In the genomic region with DNA sequence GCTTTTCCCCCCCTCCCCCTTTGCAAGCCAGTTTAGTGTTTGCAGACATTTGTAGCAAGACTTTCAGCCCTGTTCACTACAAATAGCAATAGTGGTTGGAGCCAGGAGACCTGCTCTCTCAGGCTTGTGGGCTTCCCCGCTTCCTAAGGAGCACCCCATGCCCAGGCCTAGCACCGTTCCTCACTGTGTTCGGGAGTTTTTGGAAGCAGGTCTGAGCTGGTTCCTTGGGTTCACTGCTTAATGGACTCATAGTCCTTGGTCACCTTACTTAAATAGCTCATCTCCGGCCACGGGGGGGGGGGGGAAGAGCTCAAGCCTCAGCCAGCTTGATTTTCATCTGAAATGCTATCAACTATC, we compare ENCODE assay signal across 9 mouse cellular contexts. TPM values are rescaled to one million over a fixed set of nuclear protein-coding genes. Genes with fewer than 3 reads are reported as not detected.
A peak's percentile ranks its signal among the peaks of the same experiment; 100 is the strongest.
DNase-seq lines count a peak whose midpoint lies in the region; ATAC-seq and TF ChIP-seq lines count a peak whose summit lies in the region.
"Had no signal": no experiment of that assay in that cellular context is flagged by ENCODE, and none has a peak within 500 bp of the region (broad histone marks: within the 10 kb centered on the region; RNA-seq: fewer than 3 reads in every experiment).

No protein-coding gene starts in this region.

- H3K9me3 ChIP-seq in kidney, postnatal 0 days (replicated peaks; ENCODE audit: low read length): no peaks in the 10 kb centered on the region
- H3K9me3 ChIP-seq in MEL (replicated peaks; ENCODE audit: insufficient read depth, low read length): no peaks in the 10 kb centered on the region
- H3K9me3 ChIP-seq in hindbrain, embryonic 14.5 days (ENCODE audit: control insufficient read depth, low read length): no peaks in the 10 kb centered on the region
- H3K9me3 ChIP-seq: limb, embryonic 13.5 days had no signal

- intact Hi-C loops in heart, adult 2 months (cut with DNase I): no loop called here

- no peaks in the 10 kb centered on the region for H3K27me3 ChIP-seq in heart, adult 2 months (ENCODE audit: control insufficient read depth, insufficient read depth, low read length)
- no peaks in the 10 kb centered on the region for H3K27me3 ChIP-seq in kidney, postnatal 0 days (ENCODE audit: insufficient read depth, low read length)
- no peaks in the 10 kb centered on the region for H3K27me3 ChIP-seq in MEL (ENCODE audit: control insufficient read depth in 1 of 2, insufficient read depth in 2 of 2, low read length in 2 of 2)
- no peaks in the 10 kb centered on the region for H3K27me3 ChIP-seq in hindbrain, embryonic 14.5 days (ENCODE audit: control insufficient read depth, insufficient read depth, low read length)
- H3K27me3 ChIP-seq: limb, embryonic 13.5 days had no signal

- WGBS in heart, adult 2 months: 56% methylated on average over 5 of the region's 5 CpGs
- 53% methylated on average over 5 of the region's 5 CpGs for WGBS in kidney, postnatal 0 days
- WGBS in hindbrain, embryonic 14.5 days: 86% methylated on average over 5 of the region's 5 CpGs

- no peak overlapping the region for H3K9ac ChIP-seq in heart, adult 2 months (ENCODE audit: low read depth, low read length)
- no peak overlapping the region; the same call in 1 of the 2 replicates for H3K9ac ChIP-seq in kidney, postnatal 0 days (ENCODE audit: low read depth, low read length)
- no peak overlapping the region for H3K9ac ChIP-seq in MEL (ENCODE audit: control insufficient read depth, low read depth, low read length, poor library complexity, severe bottlenecking)
- no peak overlapping the region; the same call in 1 of the 2 replicates for H3K9ac ChIP-seq in hindbrain, embryonic 14.5 days
- H3K9ac ChIP-seq: limb, embryonic 13.5 days had no signal

- no peak overlapping the region for H3K4me3 ChIP-seq in heart, adult 2 months
- H3K4me3 ChIP-seq in kidney, postnatal 0 days (replicated peaks; ENCODE audit: low read depth, low read length): no peak overlapping the region
- H3K4me3 ChIP-seq in MEL (ENCODE audit: control insufficient read depth in 1 of 2, insufficient read depth in 1 of 2, low read depth in 2 of 2, low read length in 2 of 2): no peak overlapping the region
- no peak overlapping the region for H3K4me3 ChIP-seq in hindbrain, embryonic 14.5 days (replicated peaks; ENCODE audit: low read length)
- H3K4me3 ChIP-seq: limb, embryonic 13.5 days had no signal

- no peak overlapping the region for H3K4me2 ChIP-seq in kidney, postnatal 0 days (ENCODE audit: low read length)
- no peak overlapping the region for H3K4me2 ChIP-seq in hindbrain, embryonic 14.5 days (replicated peaks)
- H3K4me2 ChIP-seq: limb, embryonic 13.5 days had no signal

- no peak for TF ChIP-seq CTCF in heart, adult 2 months (IDR thresholded peaks at IDR 0.05)
- no peak for TF ChIP-seq CTCF in kidney, postnatal 0 days (IDR thresholded peaks at IDR 0.05; ENCODE audit: low read depth)
- TF ChIP-seq CTCF in MEL (IDR thresholded peaks at IDR 0.05 in 2 of 3, conservative IDR thresholded peaks at IDR 0.05 in 1 of 3; ENCODE audit: control insufficient read depth in 1 of 3, insufficient read depth in 1 of 3, low read depth in 2 of 3, low read length in 3 of 3, poor library complexity in 1 of 3, severe bottlenecking in 1 of 3): no peak

- H3K4me1 ChIP-seq in heart, adult 2 months (ENCODE audit: control insufficient read depth, insufficient read depth, low read length): peaks cover 16% of the 10 kb centered on the region
- H3K4me1 ChIP-seq in kidney, postnatal 0 days (replicated peaks; ENCODE audit: insufficient read depth, low read length): peaks cover 12% of the 10 kb centered on the region; the same call in 1 of the 2 replicates
- H3K4me1 ChIP-seq in MEL (ENCODE audit: control insufficient read depth in 1 of 2, insufficient read depth in 2 of 2, low read length in 2 of 2): peaks cover 40 to 57% of the 10 kb centered on the region in 2 experiments
- no peaks in the 10 kb centered on the region for H3K4me1 ChIP-seq in hindbrain, embryonic 14.5 days (replicated peaks; ENCODE audit: control insufficient read depth, insufficient read depth, low read length)

- no peak for DNase-seq in heart, adult 2 months
- DNase-seq in heart, adult 11 months: no peak
- DNase-seq in kidney, postnatal 0 days (ENCODE audit: low spot score): no peak
- DNase-seq in kidney, adult 9 months: no peak
- DNase-seq in MEL (ENCODE audit: low read depth, low spot score): no peak
- DNase-seq in hindbrain, embryonic 14.5 days (ENCODE audit: low spot score): no peak
- DNase-seq in right cerebral cortex, adult 2 months (ENCODE audit: low spot score in 2 of 2): no peak
- DNase-seq in embryo, embryonic 10.5 days (ENCODE audit: low spot score): no peak

- no peak for TF ChIP-seq POLR2A in heart, adult 2 months (IDR thresholded peaks at IDR 0.05; ENCODE audit: insufficient read depth, low read depth, low read length)
- no peak for TF ChIP-seq POLR2A in MEL (IDR thresholded peaks at IDR 0.05; ENCODE audit: control insufficient read depth in 1 of 2, insufficient read depth in 1 of 2, low read depth in 1 of 2, low read length in 2 of 2, poor library complexity in 1 of 2)

- peaks cover 8% of the 10 kb centered on the region for H3K36me3 ChIP-seq in heart, adult 2 months (ENCODE audit: control insufficient read depth, insufficient read depth, low read length)
- peaks cover 30% of the 10 kb centered on the region for H3K36me3 ChIP-seq in kidney, postnatal 0 days (ENCODE audit: insufficient read depth, low read length)
- peaks cover 0 to 54% of the 10 kb centered on the region in 2 experiments; a peak in 2 of 4 replicates for H3K36me3 ChIP-seq in MEL (ENCODE audit: control insufficient read depth in 1 of 2, insufficient read depth in 2 of 2, low read length in 2 of 2)
- peaks cover 44% of the 10 kb centered on the region for H3K36me3 ChIP-seq in hindbrain, embryonic 14.5 days (replicated peaks; ENCODE audit: control insufficient read depth, insufficient read depth)

- TF ChIP-seq EP300 in heart, adult 2 months (IDR thresholded peaks at IDR 0.05; ENCODE audit: insufficient read depth, low read depth, low read length): no peak
- TF ChIP-seq EP300 in MEL (IDR thresholded peaks at IDR 0.05; ENCODE audit: low read depth in 1 of 2, low read length in 2 of 2): no peak

- peak overlapping the region; percentile 58 for H3K27ac ChIP-seq in heart, adult 2 months
- peak overlapping the region; percentile 19 for H3K27ac ChIP-seq in kidney, postnatal 0 days
- peak overlapping the region; percentile 92 for H3K27ac ChIP-seq in MEL (ENCODE audit: control insufficient read depth, low read depth, low read length)
- H3K27ac ChIP-seq in hindbrain, embryonic 14.5 days: peak overlapping the region; percentile 57
- H3K27ac ChIP-seq: limb, embryonic 13.5 days had no signal

- ATAC-seq in kidney, postnatal 0 days (replicated peaks; ENCODE audit: low FRiP score, low read depth): 0 out of 2 replicates have a peak, but pooled peaks have one; percentile 29
- no peak for ATAC-seq in hindbrain, embryonic 14.5 days (ENCODE audit: low FRiP score)

- TF ChIP-seq RAD21 in MEL (IDR thresholded peaks at IDR 0.05; ENCODE audit: low read depth, low read length): no peak

- no peaks in the 10 kb centered on the region for H3K79me2 ChIP-seq in heart, adult 2 months (replicated peaks; ENCODE audit: control insufficient read depth, insufficient read depth, low read length)
- H3K79me2 ChIP-seq in MEL (ENCODE audit: control insufficient read depth, insufficient read depth, low read length, poor library complexity): no peaks in the 10 kb centered on the region

TF ChIP-seq in MEL, 35 proteins besides CTCF, POLR2A, EP300 and RAD21:
- TF ChIP-seq MAX (IDR thresholded peaks at IDR 0.05; ENCODE audit: low read length): no peak
- no peak for TF ChIP-seq ZC3H11A (IDR thresholded peaks at IDR 0.05; ENCODE audit: low read depth, low read length)
- TF ChIP-seq MEF2A (IDR thresholded peaks at IDR 0.05; ENCODE audit: extremely low read depth, insufficient replicate concordance, low read depth, low read length, poor library complexity, severe bottlenecking): no peak
- no peak for TF ChIP-seq HCFC1 (IDR thresholded peaks at IDR 0.05; ENCODE audit: low read depth, low read length)
- no peak for TF ChIP-seq RCOR1 (IDR thresholded peaks at IDR 0.05; ENCODE audit: low read depth, low read length)
- no peak for TF ChIP-seq NRF1 (IDR thresholded peaks at IDR 0.05; ENCODE audit: insufficient read depth, low read depth, low read length, poor library complexity, severe bottlenecking)
- TF ChIP-seq JUND (IDR thresholded peaks at IDR 0.05; ENCODE audit: low read depth, low read length): no peak
- no peak for TF ChIP-seq MAFK (IDR thresholded peaks at IDR 0.05; ENCODE audit: borderline replicate concordance, low read depth, low read length)
- no peak for TF ChIP-seq BHLHE40 (IDR thresholded peaks at IDR 0.05; ENCODE audit: borderline replicate concordance, low read depth, low read length)
- no peak for TF ChIP-seq ELF1 (IDR thresholded peaks at IDR 0.05; ENCODE audit: low read depth, low read length)
- no peak for TF ChIP-seq SMC3 (IDR thresholded peaks at IDR 0.05; ENCODE audit: low read depth, low read length)
- TF ChIP-seq GATA1 (IDR thresholded peaks at IDR 0.05; ENCODE audit: low read depth, low read length): no peak
- no peak for TF ChIP-seq TBP (IDR thresholded peaks at IDR 0.05; ENCODE audit: low read depth, low read length)
- no peak for TF ChIP-seq NELFE (IDR thresholded peaks at IDR 0.05; ENCODE audit: low read depth, low read length)
- TF ChIP-seq KAT2A (conservative IDR thresholded peaks at IDR 0.05; ENCODE audit: low read depth, low read length): no peak
- TF ChIP-seq POLR2AphosphoS5 (IDR thresholded peaks at IDR 0.05; ENCODE audit: borderline replicate concordance, low read depth, low read length): no peak
- TF ChIP-seq SIN3A (IDR thresholded peaks at IDR 0.05; ENCODE audit: low read length): no peak

RNA-seq across cellular contexts. Expression of gene Adora2a, which starts 12.7 kb away (rescaled TPM):
- total RNA-seq in heart, adult 2 months (2021): 1 to 10 TPM; 7.1 to 7.2 TPM
- 14.3 and 18.1 TPM in 2 replicates for polyA plus RNA-seq in heart, adult 2 months (2012; rRNA removed)
- 5.2 and 6.3 TPM in 2 replicates for polyA plus RNA-seq in kidney, postnatal 0 days (2015; fragmentation: Nextera tagmentation; extraction: Ambion mirVana)
- not detected in 2 replicates for total RNA-seq in MEL (2012; rRNA removed)
- under 1 TPM in 1 of 2 experiments, not detected in 1; 0.04 TPM for polyA plus RNA-seq in MEL (2012; ENCODE audit: insufficient read depth in 1 of 2, insufficient read length in 2 of 2, low read depth in 1 of 2, low replicate concordance in 2 of 2, missing spikeins in 1 of 2)
- polyA plus RNA-seq in hindbrain, embryonic 14.5 days (2014; fragmentation: Nextera tagmentation; extraction: Ambion mirVana): 4.9 and 5.2 TPM in 2 replicates

Comparison
In these comparisons a context has a peak if more than half of its experiments do, and no peak if none do; other contexts are left out.
1. H3K27ac ChIP-seq: peak in every context shown above with its lines; median percentile 92 in MEL; 58 in heart, adult 2 months; 57 in hindbrain, embryonic 14.5 days; 19 in kidney, postnatal 0 days.